Mouse (Mus musculus) hematopoietic multipotent progenitor cell, adult 10-12 weeks (in vitro differentiated cells): ENCODE results near the gene Mrm3. TPM values are rescaled to one million over a fixed set of nuclear protein-coding genes. Genes with fewer than 3 reads are reported as not detected.

ENCODE experiments used
- polyA plus RNA-seq: library from polyadenylated mRNA; stranded (reverse); fragments of >175 nt; gene quantifications from 2 replicates; pipeline ENCODE4 v1.2.3, GENCODE M21; 2012; ENCODE audit warnings: low replicate concordance

Gene Mrm3
- 5.7 and 5.9 TPM in 2 replicates for polyA plus RNA-seq

GRCm38 (mm10) chr11:76242901-76243810 lies at the start of gene Mrm3, which contains the start of gene Glod4:
Gene Mrm3 (plus strand): TSS chr11:76243715.
Gene Glod4 (minus strand): TSS chr11:76243725.

DNA sequence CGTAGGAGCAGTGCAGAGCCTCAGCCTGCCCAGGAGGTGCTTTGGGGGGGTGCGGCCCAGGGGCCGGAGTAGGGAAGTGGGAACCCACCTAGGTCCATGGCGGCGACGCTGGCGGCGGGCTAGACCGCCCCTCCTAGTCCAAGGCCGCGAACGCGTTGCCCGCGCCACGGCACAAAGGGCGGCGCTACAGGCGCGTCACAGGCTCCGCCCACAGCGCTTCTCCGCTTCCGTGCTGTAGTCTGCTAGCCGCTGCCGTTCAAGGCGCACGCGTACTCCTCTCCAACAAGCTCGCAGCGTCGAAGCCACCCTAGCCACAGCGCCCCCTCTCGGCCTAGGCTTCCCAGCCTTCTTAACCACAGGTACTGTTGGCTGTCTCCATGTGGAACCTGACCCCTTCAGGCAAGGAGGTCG lies 26.1 kb upstream of the Mrm3 start, which contains the start of the genes Dbil5 and Gemin4:
Gene Dbil5 (plus strand): TSS at position 219 of the 411 bp plus-strand sequence.
Gene Gemin4 (minus strand): TSS at position 275 of the 411 bp plus-strand sequence.

Other genes starting within 250 kb of the Mrm3 start
- gene 1700016K19Rik, start 243.8 kb upstream of the Mrm3 start, polyA plus RNA-seq = 0.15 and 1.0 TPM in 2 replicates
- 27.0 and 42.8 TPM in 2 replicates for gene Rflnb, start 215.9 kb upstream of the Mrm3 start, polyA plus RNA-seq
- 20.7 and 25.8 TPM in 2 replicates for gene Vps53, start 64.1 kb upstream of the Mrm3 start, polyA plus RNA-seq
- 0.92 and 1.4 TPM in 2 replicates for gene Fam57a, start 64.0 kb upstream of the Mrm3 start, polyA plus RNA-seq
- not detected in 2 replicates for gene Dbil5, start 26.1 kb upstream of the Mrm3 start, polyA plus RNA-seq
- gene Gemin4, start 26.1 kb upstream of the Mrm3 start, polyA plus RNA-seq = 1.8 and 2.0 TPM in 2 replicates
- gene Glod4, start within 50 bp of the Mrm3 start, polyA plus RNA-seq = 1.6 and 5.6 TPM in 2 replicates
- gene Nxn, start 155.4 kb downstream of the Mrm3 start, polyA plus RNA-seq = 3.7 TPM in 2 replicates
- 8.9 and 9.8 TPM in 2 replicates for gene Timm22, start 163.2 kb downstream of the Mrm3 start, polyA plus RNA-seq